Mouse (Mus musculus) spleen, adult 2 months (tissue): ENCODE measurements around the gene Hcn3.

Experiments
- CTCF ChIP-seq: fragments of 200-500 bp; IDR thresholded peaks from 2 replicates; pipeline ENCODE4 v1.5.1; 2011; ENCODE audit warnings: mild to moderate bottlenecking, inconsistent platforms; ENCODE audit not compliant: insufficient read depth, insufficient read length, insufficient replicate concordance; ENCODE audit errors: extremely low read depth
- POLR2A ChIP-seq: fragments of 200-500 bp; IDR thresholded peaks from 2 replicates; pipeline ENCODE4 v1.6.1; 2011; ENCODE audit warnings: low read depth, low read length, inconsistent platforms

DNA sequence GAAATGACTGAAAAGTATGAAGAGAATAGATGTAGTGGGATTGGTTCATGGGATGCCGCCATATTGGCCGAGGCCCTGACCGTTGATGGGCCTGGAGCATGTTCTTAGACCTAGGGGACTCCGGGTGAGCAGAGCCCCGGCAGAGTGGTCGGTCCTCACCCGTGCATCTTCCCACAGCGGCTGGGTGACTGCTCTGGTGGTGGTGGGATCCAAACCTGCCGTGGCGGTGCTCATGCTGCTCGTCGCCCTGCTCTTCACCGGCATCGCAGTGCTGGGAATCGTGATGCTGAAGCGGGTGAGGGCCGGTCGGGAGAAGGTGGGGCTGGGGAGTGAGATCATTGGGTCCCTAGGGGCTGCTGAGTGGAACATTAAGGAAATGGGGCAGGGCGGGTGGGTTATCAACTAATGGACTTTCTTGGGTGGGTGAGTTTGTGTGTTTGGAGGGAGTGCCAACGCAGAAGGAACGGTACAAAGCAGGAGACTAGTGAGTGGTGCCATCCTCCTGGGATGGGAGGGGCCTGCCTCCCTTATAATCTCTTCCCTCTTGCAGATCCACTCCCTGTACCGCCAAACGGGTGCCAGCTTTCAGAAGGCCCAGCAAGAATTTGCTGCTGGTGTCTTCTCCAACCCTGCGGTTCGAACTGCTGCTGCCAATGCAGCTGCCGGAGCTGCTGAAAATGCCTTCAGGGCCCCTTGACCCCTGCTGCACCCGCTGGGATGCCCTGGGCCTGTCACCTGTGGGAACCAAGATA, 21.9 kb upstream of the Hcn3 start:
- TF ChIP-seq POLR2A, result no peak
- TF ChIP-seq CTCF, result no peak
